Mouse (Mus musculus) adrenal gland, postnatal 25 days (tissue): ENCODE results near the gene Tlx3. TPM values are rescaled to one million over a fixed set of nuclear protein-coding genes. Genes with fewer than 3 reads are reported as not detected.

Experiments used
- DNase-seq: peaks from one replicate; pipeline ENCODE4 v3.0.0; 2021; ENCODE audit warnings: mixed read lengths
- total RNA-seq: library from RNA; stranded (reverse); gene quantifications from 2 replicates; pipeline ENCODE4 v1.2.3, GENCODE M21; 2021

Gene Tlx3
- total RNA-seq, 1 experiment from 2014 or later = 0.27 TPM

GRCm38 (mm10) chr11:33197133-33197514 is 6.3 kb downstream of the Tlx3 start:
- DNase-seq = no peak

- DNase-seq = no peak
Measured at GRCm38 (mm10) chr11:33196447-33197132, 6.8 kb downstream of the Tlx3 start.

DNA sequence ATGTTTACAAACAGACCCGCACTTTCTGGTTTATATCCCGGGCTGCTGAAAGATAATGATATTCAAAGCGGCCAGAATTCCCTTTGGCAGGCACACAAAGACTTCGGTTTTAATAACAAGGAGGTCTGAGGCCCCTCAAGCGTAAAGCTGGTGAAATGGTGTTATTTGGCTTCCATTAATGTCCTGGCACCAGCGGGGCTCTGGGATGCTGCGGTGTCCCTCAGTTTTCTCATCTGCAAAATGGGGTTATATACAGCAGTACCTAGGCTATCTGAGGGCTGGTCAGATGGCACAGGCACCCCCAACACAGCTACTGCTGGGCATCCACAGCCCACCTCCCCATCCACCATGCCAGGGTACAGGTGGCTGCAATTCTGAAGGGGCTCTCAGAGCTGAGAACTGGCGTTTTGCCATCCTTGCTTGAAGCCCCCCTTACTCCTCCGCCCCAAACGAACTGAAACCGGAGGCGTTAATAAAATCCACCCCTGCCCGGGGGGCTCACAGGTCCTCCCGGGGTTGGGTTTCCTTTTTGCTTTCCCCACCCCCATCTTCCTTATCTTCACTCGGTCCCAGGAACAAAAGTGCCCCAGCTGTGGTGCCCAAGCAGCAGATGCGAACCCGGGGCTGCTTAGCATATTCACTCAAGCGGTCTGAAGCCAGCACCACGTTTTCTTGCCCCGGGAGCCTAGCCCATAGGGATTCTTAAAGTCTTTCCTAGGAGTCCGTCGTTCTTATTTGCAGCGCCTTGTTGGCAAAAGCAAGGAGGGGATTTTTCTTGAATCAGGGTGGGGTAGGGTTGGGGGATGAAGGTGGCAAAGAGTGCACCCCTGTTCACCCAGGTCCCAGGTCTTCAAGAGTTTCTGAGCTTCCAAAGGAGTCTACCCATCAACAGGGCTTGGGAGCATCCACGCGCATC is 7.6 kb downstream of the Tlx3 start:
- no peak for DNase-seq

DNA sequence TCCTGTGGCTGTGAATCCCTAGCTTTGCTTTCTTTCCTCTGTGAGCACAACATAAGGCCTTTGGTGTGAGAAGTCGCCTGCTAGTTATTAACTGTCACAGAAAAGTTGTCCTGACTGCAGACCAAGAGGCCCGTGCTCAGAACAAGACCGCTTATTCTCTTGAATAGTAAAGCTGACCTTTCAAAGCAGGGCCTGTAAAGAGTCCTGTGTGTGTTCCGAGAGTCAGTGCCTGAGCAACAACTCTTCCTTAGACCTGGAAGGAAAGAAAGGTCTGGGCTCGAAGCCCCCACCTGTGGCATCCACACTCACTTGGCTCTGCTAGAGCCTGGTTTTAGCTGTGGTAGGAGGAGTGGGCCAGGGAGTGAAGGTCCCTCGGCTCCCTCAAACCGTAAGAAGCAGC is 8.3 kb downstream of the Tlx3 start:
- no peak for DNase-seq

GRCm38 (mm10) chr11:33193695-33194094 is 9.7 kb downstream of the Tlx3 start:
- no peak for DNase-seq

GRCm38 (mm10) chr11:33181804-33182203 is 21.6 kb downstream of the Tlx3 start:
- DNase-seq = no peak

DNA sequence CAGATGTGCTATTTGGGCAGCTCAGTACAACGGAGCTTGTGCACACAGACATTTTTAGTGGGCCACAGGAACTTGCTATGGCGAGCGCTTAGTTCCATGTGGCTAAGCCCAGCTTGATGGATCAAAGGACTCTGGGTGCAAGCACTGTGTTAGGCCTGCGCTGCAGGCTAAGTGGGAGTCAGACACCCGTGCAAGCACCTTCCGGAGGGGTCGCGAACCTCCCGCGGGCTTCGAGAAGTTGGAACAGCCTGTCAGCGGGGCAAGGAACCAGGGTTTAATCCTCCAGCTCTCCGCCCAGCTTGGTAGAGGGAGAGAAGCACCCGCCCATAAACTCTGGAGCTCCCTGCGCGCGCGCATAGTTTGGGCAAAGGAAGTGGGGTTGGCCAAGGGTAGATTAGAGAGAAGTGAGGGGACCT is 22.7 kb downstream of the Tlx3 start:
- DNase-seq = no peak

- DNase-seq = no peak
Measured at GRCm38 (mm10) chr11:33179802-33180201, 23.6 kb downstream of the Tlx3 start.

DNA sequence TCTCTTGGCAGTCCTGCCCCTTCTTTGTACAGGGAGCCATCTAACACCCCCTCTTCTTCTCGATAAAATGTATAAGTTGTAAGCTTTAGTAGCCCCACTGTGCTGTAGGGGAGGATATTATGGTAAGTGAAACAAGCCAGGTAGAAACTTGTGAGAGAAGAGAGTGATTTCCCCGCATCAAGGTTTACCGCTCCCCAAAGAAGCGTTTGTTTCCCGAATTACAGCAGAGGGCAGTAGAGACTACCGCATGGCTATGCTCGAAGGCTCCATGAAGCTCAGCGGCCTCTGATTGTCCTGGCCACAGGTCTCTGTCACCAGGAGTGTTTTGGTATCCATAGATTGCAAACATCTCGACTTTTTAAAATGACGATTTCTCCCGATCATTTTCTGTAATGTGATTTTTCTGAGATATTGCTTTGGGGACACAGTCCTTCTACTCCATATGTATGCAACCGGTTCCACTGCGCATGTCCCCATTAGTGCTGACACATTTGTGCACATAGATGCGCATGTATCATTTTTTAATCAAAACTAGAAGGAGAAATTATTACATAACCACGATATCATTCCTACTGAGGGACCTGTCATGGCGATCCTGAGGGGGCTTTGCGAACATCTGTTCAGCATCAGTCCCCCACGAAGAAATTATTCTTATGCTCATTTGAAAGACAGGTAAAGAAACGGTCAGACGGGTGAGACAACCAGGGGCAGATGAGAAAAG is 26.7 kb downstream of the Tlx3 start:
- DNase-seq = peak; percentile 31

DNA sequence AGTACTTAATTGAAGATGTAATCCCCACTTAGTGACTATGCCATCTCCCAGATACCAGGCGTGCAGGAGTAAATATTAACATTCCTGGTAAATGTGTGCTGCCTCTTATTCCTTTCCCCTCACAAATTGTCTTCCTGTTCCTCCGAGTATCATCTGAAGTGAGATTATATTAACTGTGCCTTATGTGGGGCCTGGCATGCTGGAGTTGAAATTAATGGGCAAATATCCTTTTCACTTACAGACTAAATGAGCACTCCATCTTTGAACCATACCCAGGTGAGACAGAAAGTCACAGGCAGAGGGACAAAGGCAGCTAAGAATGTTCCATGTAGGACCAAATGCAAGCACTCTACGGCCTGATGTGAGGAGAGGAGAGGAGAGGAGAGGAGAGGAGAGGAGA is 27.6 kb downstream of the Tlx3 start:
- DNase-seq = no peak

- DNase-seq = peak; percentile 65
Measured at GRCm38 (mm10) chr11:33170489-33170888, 32.9 kb downstream of the Tlx3 start.

GRCm38 (mm10) chr11:33162998-33163506 is 40.3 kb downstream of the Tlx3 start, which contains the start of gene Npm1:
Npm1 (minus strand) TSS chr11:33163206.
- DNase-seq = peak; percentile 99

DNA sequence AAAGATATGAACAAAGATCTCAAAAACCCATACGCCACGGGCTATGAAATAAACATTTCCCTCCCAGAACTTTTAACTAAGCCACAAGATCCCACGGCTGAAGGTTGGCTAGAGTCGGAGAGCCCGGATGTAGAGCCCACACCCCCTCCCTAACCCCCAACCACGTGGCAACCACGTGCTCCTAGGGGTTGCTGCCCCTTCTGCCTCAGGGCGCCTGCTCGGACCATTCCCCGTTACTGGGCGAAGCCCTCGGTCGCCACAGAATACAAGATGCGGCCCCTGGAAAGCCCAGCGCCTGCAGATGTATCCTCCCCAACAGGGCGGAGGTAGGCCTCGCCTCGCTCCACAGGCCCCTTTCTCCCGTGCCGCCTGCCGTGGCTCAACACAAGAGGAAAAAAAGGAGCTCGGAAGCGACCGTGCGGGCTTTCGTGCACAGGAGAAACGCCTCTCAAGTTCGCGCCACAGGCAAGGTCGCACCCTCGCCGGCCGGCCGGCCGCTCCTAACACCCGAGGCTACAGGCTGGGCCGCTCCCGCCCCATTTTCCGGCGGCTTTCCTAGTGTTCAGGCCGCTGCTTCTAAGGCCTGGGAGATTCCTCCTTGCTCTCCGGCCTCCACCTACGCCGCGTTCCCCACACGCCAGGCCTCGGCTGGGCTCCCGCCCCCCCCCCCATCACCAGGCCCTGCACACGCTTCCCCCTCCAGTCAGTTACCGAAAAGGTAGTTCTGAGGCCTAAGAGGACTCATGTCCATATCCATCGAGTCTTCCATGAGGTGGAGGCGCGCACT is 41.0 kb downstream of the Tlx3 start:
- DNase-seq = peak; percentile 62

DNA sequence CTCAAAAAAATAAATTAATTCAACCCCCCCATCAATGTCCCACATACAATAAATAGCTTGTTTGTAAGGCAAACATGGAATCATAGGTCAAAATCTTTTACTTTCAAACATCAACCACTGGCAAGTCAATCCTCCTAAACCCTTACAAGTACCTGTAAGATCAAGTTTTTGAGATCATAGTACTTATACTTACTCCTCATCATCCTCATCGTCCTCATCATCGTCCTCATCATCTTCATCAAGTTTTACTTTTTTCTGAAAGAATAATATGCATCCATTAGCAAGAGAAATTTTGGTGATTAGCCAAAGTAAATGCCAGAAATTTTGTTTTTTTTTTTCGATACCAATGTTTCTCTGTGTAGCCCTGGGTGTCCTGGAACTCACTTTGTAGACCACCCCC is 43.6 kb downstream of the Tlx3 start:
- no peak for DNase-seq

DNA sequence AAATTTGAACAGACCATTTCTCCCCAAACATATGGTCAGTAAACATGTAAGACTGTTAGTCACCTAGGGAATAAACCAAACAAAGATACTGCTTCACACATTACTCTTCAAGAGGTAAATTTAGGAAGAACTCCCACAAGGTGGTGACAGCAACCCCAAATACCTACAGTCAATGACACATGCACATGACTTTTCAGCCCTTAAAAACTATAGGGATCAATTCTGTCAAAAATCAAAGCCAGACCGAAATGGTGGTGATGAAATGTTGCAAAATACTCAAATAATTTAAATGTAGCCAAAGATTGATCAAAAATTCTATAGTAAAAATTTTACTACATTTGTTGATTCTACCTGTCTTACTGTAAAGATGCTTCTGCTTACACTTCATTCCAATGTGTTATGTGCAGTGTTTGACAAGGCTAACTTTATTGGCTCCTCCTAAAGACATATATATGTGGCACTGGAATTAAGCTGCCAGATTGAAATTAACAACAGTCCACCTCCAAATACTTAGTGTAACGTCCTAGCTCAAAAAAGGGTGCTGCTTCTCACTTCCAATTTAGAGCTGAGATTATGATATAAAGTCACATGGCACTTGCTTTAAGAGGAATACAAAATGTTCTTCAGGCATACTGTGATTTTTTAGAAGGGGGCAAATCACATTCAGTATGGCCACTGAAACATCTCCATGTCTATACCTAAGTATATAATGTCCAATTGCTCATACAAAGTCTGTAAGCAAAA is 45.8 kb downstream of the Tlx3 start:
- no peak for DNase-seq

DNA sequence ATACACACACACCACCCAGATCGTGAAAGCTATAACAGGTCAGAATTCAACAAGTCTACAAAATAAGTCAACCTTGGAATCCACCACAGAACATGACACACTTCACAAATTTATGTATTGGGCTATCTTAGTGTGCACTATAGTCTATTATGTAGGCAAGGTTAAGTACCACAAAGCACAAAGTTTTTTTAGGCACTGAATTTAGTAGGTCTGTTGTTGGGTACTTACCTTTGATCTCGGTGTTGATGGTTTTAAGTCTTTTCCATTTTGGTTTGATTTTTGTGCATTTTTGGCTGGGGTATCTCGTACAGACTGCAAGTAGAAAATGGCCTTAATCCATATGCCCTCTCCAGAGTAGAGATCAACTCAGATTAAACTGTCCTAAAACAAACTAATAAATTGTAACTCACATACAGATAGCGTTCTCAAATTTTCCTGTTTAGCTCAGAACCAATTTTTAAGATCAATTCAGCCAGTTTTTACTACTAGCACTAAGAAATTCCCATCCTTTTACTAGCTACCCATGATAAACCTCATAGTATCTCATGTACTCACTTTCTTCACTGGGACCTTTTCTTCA is 46.9 kb downstream of the Tlx3 start:
- no peak for DNase-seq

DNA sequence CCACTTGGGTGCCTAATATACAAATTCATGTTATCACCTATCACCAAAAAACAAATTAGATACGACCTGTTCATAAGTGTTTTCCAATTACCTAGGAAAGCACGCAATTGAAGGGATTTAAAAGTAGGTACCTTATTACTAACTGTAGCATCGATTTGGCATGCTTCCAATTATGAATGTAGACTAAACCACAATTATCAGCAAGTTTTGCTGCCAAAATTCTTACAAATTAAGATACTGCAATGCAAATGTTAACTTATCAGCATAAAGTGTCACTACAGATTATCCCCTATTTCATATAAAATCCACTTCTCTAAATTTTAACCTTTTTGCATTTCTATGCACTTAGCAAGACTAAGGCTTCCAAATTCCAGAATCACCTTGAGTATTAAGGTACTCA is 48.9 kb downstream of the Tlx3 start:
- DNase-seq = no peak

- no peak for DNase-seq
Measured at GRCm38 (mm10) chr11:33152997-33153396, 50.4 kb downstream of the Tlx3 start.

- DNase-seq = no peak
Measured at GRCm38 (mm10) chr11:33151780-33152145, 51.6 kb downstream of the Tlx3 start.

DNA sequence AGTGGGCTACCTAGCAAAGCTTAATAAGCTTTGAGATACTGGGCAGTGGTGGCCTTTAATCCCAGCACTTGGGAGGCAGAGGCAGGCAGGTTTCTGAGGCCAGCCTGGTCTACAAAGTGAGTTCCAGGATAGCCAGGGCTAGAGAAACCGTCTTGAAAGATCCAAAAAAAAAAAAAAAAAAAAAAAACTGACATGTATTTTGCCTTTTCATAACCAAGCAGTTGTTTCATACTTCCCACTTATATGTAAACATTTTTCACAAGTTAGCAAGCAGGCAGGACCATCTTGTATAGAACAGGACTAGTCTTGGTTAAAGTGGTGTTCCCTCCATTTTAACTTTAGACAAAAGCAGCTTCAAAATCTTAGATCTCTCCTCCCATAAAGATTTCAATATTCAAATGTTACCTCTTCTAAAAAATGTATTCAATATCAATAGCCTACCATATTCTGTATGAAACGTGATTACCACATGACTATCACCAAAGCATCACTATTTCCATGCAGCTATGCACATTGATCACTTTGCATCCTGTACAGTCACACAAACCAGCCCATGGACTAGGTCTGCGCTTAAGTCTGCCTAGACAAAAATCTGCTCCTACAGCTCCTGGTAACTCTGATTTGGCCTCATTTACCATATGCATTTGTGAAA is 52.1 kb downstream of the Tlx3 start:
- DNase-seq = no peak
